Mouse (Mus musculus): ENCODE results near the gene Neto2. TPM values are rescaled to one million over a fixed set of nuclear protein-coding genes. Genes with fewer than 3 reads are reported as not detected.

Gene Neto2
- polyA plus RNA-seq, 1 experiment from 2014 or later: 0.88 TPM

- WGBS: 81% methylated on average over 1 of the region's 1 CpGs
- no peak for ATAC-seq
- DNase-seq (ENCODE audit: low spot score): no peak
- Histone ChIP-seq H3K4me1 (ENCODE audit: insufficient read depth, low read depth, low read length) (no peaks in the 10 kb centered on the region), H3K4me3 (ENCODE audit: low read depth, low read length) (no peak overlapping the region), H3K36me3 (ENCODE audit: insufficient read depth, low read length) (no peaks in the 10 kb centered on the region), H3K9me3 (ENCODE audit: low read length) (no peaks in the 10 kb centered on the region), H3K4me2 (replicated peaks; ENCODE audit: low read depth, low read length) (no peak overlapping the region), H3K27me3 (replicated peaks; ENCODE audit: insufficient read depth, low read length) (no peaks in the 10 kb centered on the region), H3K9ac (replicated peaks; ENCODE audit: low read depth) (no peak overlapping the region), H3K27ac (ENCODE audit: low read length) (no peak overlapping the region)
- TF ChIP-seq CTCF (IDR thresholded peaks at IDR 0.05) (no peak), EP300 (IDR thresholded peaks at IDR 0.05) (no peak)
Measured at GRCm38 (mm10) chr8:85606974-85607373, 93.8 kb downstream of the Neto2 start.

GRCm38 (mm10) chr8:85606561-85606960 lies 94.2 kb downstream of the Neto2 start:
- Histone ChIP-seq H3K36me3 (ENCODE audit: insufficient read depth, low read length) (no peaks in the 10 kb centered on the region), H3K4me1 (ENCODE audit: insufficient read depth, low read depth, low read length) (no peaks in the 10 kb centered on the region), H3K9me3 (ENCODE audit: low read length) (no peaks in the 10 kb centered on the region), H3K4me3 (ENCODE audit: low read depth, low read length) (no peak overlapping the region), H3K27ac (ENCODE audit: low read length) (no peak overlapping the region), H3K4me2 (replicated peaks; ENCODE audit: low read depth, low read length) (no peak overlapping the region), H3K9ac (replicated peaks; ENCODE audit: low read depth) (no peak overlapping the region), H3K27me3 (replicated peaks; ENCODE audit: insufficient read depth, low read length) (no peaks in the 10 kb centered on the region)
- no peak for TF ChIP-seq EP300 (IDR thresholded peaks at IDR 0.05)
- no peak for TF ChIP-seq CTCF (IDR thresholded peaks at IDR 0.05)
- 88% methylated on average over 3 of the region's 3 CpGs for WGBS
- ATAC-seq (no peak), DNase-seq (ENCODE audit: low spot score) (no peak)

GRCm38 (mm10) chr8:85604201-85604600 lies 96.5 kb downstream of the Neto2 start:
- no peaks in the 10 kb centered on the region for H3K36me3 ChIP-seq (ENCODE audit: insufficient read depth, low read length)
- H3K4me3 ChIP-seq (ENCODE audit: low read depth, low read length): no peak overlapping the region
- TF ChIP-seq CTCF (IDR thresholded peaks at IDR 0.05) (no peak), EP300 (IDR thresholded peaks at IDR 0.05) (no peak)
- WGBS: 71% methylated on average over 4 of the region's 4 CpGs
- ATAC-seq (no peak), DNase-seq (ENCODE audit: low spot score) (no peak)
- H3K4me2 ChIP-seq (replicated peaks; ENCODE audit: low read depth, low read length): no peak overlapping the region
- H3K27me3 ChIP-seq (replicated peaks; ENCODE audit: insufficient read depth, low read length): no peaks in the 10 kb centered on the region
- no peak overlapping the region for H3K9ac ChIP-seq (replicated peaks; ENCODE audit: low read depth)
- no peaks in the 10 kb centered on the region for H3K4me1 ChIP-seq (ENCODE audit: insufficient read depth, low read depth, low read length)
- no peaks in the 10 kb centered on the region for H3K9me3 ChIP-seq (ENCODE audit: low read length)
- no peak overlapping the region for H3K27ac ChIP-seq (ENCODE audit: low read length)

- Histone ChIP-seq H3K27ac (ENCODE audit: low read length) (no peak overlapping the region), H3K27me3 (replicated peaks; ENCODE audit: insufficient read depth, low read length) (no peaks in the 10 kb centered on the region), H3K9me3 (ENCODE audit: low read length) (no peaks in the 10 kb centered on the region), H3K4me2 (replicated peaks; ENCODE audit: low read depth, low read length) (no peak overlapping the region), H3K4me3 (ENCODE audit: low read depth, low read length) (no peak overlapping the region), H3K4me1 (ENCODE audit: insufficient read depth, low read depth, low read length) (no peaks in the 10 kb centered on the region), H3K9ac (replicated peaks; ENCODE audit: low read depth) (no peak overlapping the region), H3K36me3 (ENCODE audit: insufficient read depth, low read length) (no peaks in the 10 kb centered on the region)
- ATAC-seq (peak; percentile 17; the same call in 1 of the 2 replicates), DNase-seq (ENCODE audit: low spot score) (peak; percentile 43)
- no peak for TF ChIP-seq EP300 (IDR thresholded peaks at IDR 0.05)
- TF ChIP-seq CTCF (IDR thresholded peaks at IDR 0.05): peak; percentile 76
- 36% methylated on average over 8 of the region's 8 CpGs for WGBS
Measured at GRCm38 (mm10) chr8:85603203-85603895, 97.4 kb downstream of the Neto2 start.

- 72% methylated on average over 4 of the region's 4 CpGs for WGBS
- Histone ChIP-seq H3K9me3 (ENCODE audit: low read length) (no peaks in the 10 kb centered on the region), H3K36me3 (ENCODE audit: insufficient read depth, low read length) (no peaks in the 10 kb centered on the region), H3K4me3 (ENCODE audit: low read depth, low read length) (no peak overlapping the region), H3K27ac (ENCODE audit: low read length) (no peak overlapping the region), H3K4me2 (replicated peaks; ENCODE audit: low read depth, low read length) (no peak overlapping the region), H3K27me3 (replicated peaks; ENCODE audit: insufficient read depth, low read length) (no peaks in the 10 kb centered on the region), H3K4me1 (ENCODE audit: insufficient read depth, low read depth, low read length) (no peaks in the 10 kb centered on the region), H3K9ac (replicated peaks; ENCODE audit: low read depth) (no peak overlapping the region)
- DNase-seq (ENCODE audit: low spot score): no peak
- no peak for TF ChIP-seq CTCF (IDR thresholded peaks at IDR 0.05)
- TF ChIP-seq EP300 (IDR thresholded peaks at IDR 0.05): no peak
- ATAC-seq: no peak
Measured at GRCm38 (mm10) chr8:85602737-85603136, 98.0 kb downstream of the Neto2 start.

- Histone ChIP-seq H3K9me3 (ENCODE audit: low read length) (no peaks in the 10 kb centered on the region), H3K4me3 (ENCODE audit: low read depth, low read length) (no peak overlapping the region), H3K4me2 (replicated peaks; ENCODE audit: low read depth, low read length) (no peak overlapping the region), H3K9ac (replicated peaks; ENCODE audit: low read depth) (no peak overlapping the region), H3K36me3 (ENCODE audit: insufficient read depth, low read length) (no peaks in the 10 kb centered on the region), H3K4me1 (ENCODE audit: insufficient read depth, low read depth, low read length) (no peaks in the 10 kb centered on the region), H3K27me3 (replicated peaks; ENCODE audit: insufficient read depth, low read length) (no peaks in the 10 kb centered on the region), H3K27ac (ENCODE audit: low read length) (no peak overlapping the region)
- ATAC-seq: no peak
- no peak for DNase-seq (ENCODE audit: low spot score)
- TF ChIP-seq EP300 (IDR thresholded peaks at IDR 0.05) (no peak), CTCF (IDR thresholded peaks at IDR 0.05) (no peak)
- WGBS: 65% methylated on average over 8 of the region's 8 CpGs
Measured at GRCm38 (mm10) chr8:85601741-85602140, 99.0 kb downstream of the Neto2 start.

Data from lung, postnatal 0 days (tissue).